Mouse (Mus musculus): ENCODE measurements around the gene Pxdc1. TPM values are rescaled to one million over a fixed set of nuclear protein-coding genes. Genes with fewer than 3 reads are reported as not detected.

Gene Pxdc1
- polyA plus RNA-seq, 1 experiment, result 8.9 TPM

- no peaks in the 10 kb centered on the region for H3K36me3 ChIP-seq (ENCODE audit: control insufficient read depth, insufficient read depth, low read length)
- 91% methylated on average over 2 of the region's 2 CpGs for WGBS
- no peak for DNase-seq
These were observed 28.9 kb downstream of the Pxdc1 start for GRCm38 (mm10) chr13:34624414-34624813.

GRCm38 (mm10) chr13:34612402-34612801, 40.9 kb downstream of the Pxdc1 start:
- no peaks in the 10 kb centered on the region for H3K27me3 ChIP-seq (replicated peaks; ENCODE audit: control insufficient read depth, insufficient read depth, low read length)

More at GRCm38 (mm10) chr13:34624414-34624813, 28.9 kb downstream of the Pxdc1 start:
- Histone ChIP-seq H3K27me3 (replicated peaks; ENCODE audit: control insufficient read depth, insufficient read depth, low read length) (no peaks in the 10 kb centered on the region), H3K4me3 (ENCODE audit: insufficient read depth, low read depth, low read length) (no peak overlapping the region), H3K4me1 (ENCODE audit: control insufficient read depth, insufficient read depth, low read length) (no peaks in the 10 kb centered on the region), H3K27ac (ENCODE audit: insufficient read depth, low read depth, low read length) (no peak overlapping the region)
- TF ChIP-seq CTCF (conservative IDR thresholded peaks at IDR 0.05; ENCODE audit: insufficient read depth, insufficient read length, low read depth, low read length) (no peak), POLR2A (IDR thresholded peaks at IDR 0.05; ENCODE audit: low read depth, low read length) (no peak)

GRCm38 (mm10) chr13:34609711-34610110, 43.6 kb downstream of the Pxdc1 start:
- 94% methylated on average over 1 of the region's 1 CpGs for WGBS
- Histone ChIP-seq H3K36me3 (ENCODE audit: control insufficient read depth, insufficient read depth, low read length) (no peaks in the 10 kb centered on the region), H3K4me1 (ENCODE audit: control insufficient read depth, insufficient read depth, low read length) (no peaks in the 10 kb centered on the region), H3K4me3 (ENCODE audit: insufficient read depth, low read depth, low read length) (no peak overlapping the region), H3K27me3 (replicated peaks; ENCODE audit: control insufficient read depth, insufficient read depth, low read length) (no peaks in the 10 kb centered on the region), H3K27ac (ENCODE audit: insufficient read depth, low read depth, low read length) (no peak overlapping the region)
- no peak for TF ChIP-seq CTCF (conservative IDR thresholded peaks at IDR 0.05; ENCODE audit: insufficient read depth, insufficient read length, low read depth, low read length)
- no peak for TF ChIP-seq POLR2A (IDR thresholded peaks at IDR 0.05; ENCODE audit: low read depth, low read length)
- no peak for DNase-seq

More at GRCm38 (mm10) chr13:34612402-34612801, 40.9 kb downstream of the Pxdc1 start:
- no peaks in the 10 kb centered on the region for H3K36me3 ChIP-seq (ENCODE audit: control insufficient read depth, insufficient read depth, low read length)
- no peak overlapping the region for H3K4me3 ChIP-seq (ENCODE audit: insufficient read depth, low read depth, low read length)
- no peak for TF ChIP-seq CTCF (conservative IDR thresholded peaks at IDR 0.05; ENCODE audit: insufficient read depth, insufficient read length, low read depth, low read length)
- no peak for TF ChIP-seq POLR2A (IDR thresholded peaks at IDR 0.05; ENCODE audit: low read depth, low read length)
- no peak overlapping the region for H3K27ac ChIP-seq (ENCODE audit: insufficient read depth, low read depth, low read length)
- no peaks in the 10 kb centered on the region for H3K4me1 ChIP-seq (ENCODE audit: control insufficient read depth, insufficient read depth, low read length)
- 76% methylated on average over 2 of the region's 2 CpGs for WGBS
- no peak for DNase-seq

GRCm38 (mm10) chr13:34607079-34607478, 46.2 kb downstream of the Pxdc1 start:
- Histone ChIP-seq H3K36me3 (ENCODE audit: control insufficient read depth, insufficient read depth, low read length) (no peaks in the 10 kb centered on the region), H3K27me3 (replicated peaks; ENCODE audit: control insufficient read depth, insufficient read depth, low read length) (no peaks in the 10 kb centered on the region), H3K4me1 (ENCODE audit: control insufficient read depth, insufficient read depth, low read length) (no peaks in the 10 kb centered on the region), H3K27ac (ENCODE audit: insufficient read depth, low read depth, low read length) (no peak overlapping the region), H3K4me3 (ENCODE audit: insufficient read depth, low read depth, low read length) (no peak overlapping the region)
- TF ChIP-seq POLR2A (IDR thresholded peaks at IDR 0.05; ENCODE audit: low read depth, low read length) (no peak), CTCF (conservative IDR thresholded peaks at IDR 0.05; ENCODE audit: insufficient read depth, insufficient read length, low read depth, low read length) (no peak)
- no peak for DNase-seq
- WGBS, result 75% methylated on average over 2 of the region's 2 CpGs

- no peak for TF ChIP-seq POLR2A (IDR thresholded peaks at IDR 0.05; ENCODE audit: low read depth, low read length)
- no peak for TF ChIP-seq CTCF (conservative IDR thresholded peaks at IDR 0.05; ENCODE audit: insufficient read depth, insufficient read length, low read depth, low read length)
- Histone ChIP-seq H3K27me3 (replicated peaks; ENCODE audit: control insufficient read depth, insufficient read depth, low read length) (no peaks in the 10 kb centered on the region), H3K4me3 (ENCODE audit: insufficient read depth, low read depth, low read length) (no peak overlapping the region), H3K4me1 (ENCODE audit: control insufficient read depth, insufficient read depth, low read length) (no peaks in the 10 kb centered on the region), H3K27ac (ENCODE audit: insufficient read depth, low read depth, low read length) (no peak overlapping the region), H3K36me3 (ENCODE audit: control insufficient read depth, insufficient read depth, low read length) (no peaks in the 10 kb centered on the region)
- DNase-seq, result no peak
- WGBS, result 92% methylated on average over 3 of the region's 3 CpGs
These were observed 47.4 kb downstream of the Pxdc1 start for GRCm38 (mm10) chr13:34605884-34606283.

- H3K36me3 ChIP-seq (ENCODE audit: control insufficient read depth, insufficient read depth, low read length), result no peaks in the 10 kb centered on the region
- TF ChIP-seq POLR2A (IDR thresholded peaks at IDR 0.05; ENCODE audit: low read depth, low read length) (no peak), CTCF (conservative IDR thresholded peaks at IDR 0.05; ENCODE audit: insufficient read depth, insufficient read length, low read depth, low read length) (no peak)
These were observed 48.1 kb downstream of the Pxdc1 start for GRCm38 (mm10) chr13:34605206-34605605.

GRCm38 (mm10) chr13:34604406-34604805, 48.9 kb downstream of the Pxdc1 start:
- Histone ChIP-seq H3K4me3 (ENCODE audit: insufficient read depth, low read depth, low read length) (no peak overlapping the region), H3K36me3 (ENCODE audit: control insufficient read depth, insufficient read depth, low read length) (no peaks in the 10 kb centered on the region), H3K27me3 (replicated peaks; ENCODE audit: control insufficient read depth, insufficient read depth, low read length) (no peaks in the 10 kb centered on the region), H3K27ac (ENCODE audit: insufficient read depth, low read depth, low read length) (no peak overlapping the region), H3K4me1 (ENCODE audit: control insufficient read depth, insufficient read depth, low read length) (no peaks in the 10 kb centered on the region)
- no peak for DNase-seq
- TF ChIP-seq POLR2A (IDR thresholded peaks at IDR 0.05; ENCODE audit: low read depth, low read length), result no peak
- 93% methylated on average over 1 of the region's 1 CpGs for WGBS

More at GRCm38 (mm10) chr13:34605206-34605605, 48.1 kb downstream of the Pxdc1 start:
- H3K27ac ChIP-seq (ENCODE audit: insufficient read depth, low read depth, low read length), result no peak overlapping the region
- no peak overlapping the region for H3K4me3 ChIP-seq (ENCODE audit: insufficient read depth, low read depth, low read length)
- no peaks in the 10 kb centered on the region for H3K4me1 ChIP-seq (ENCODE audit: control insufficient read depth, insufficient read depth, low read length)
- DNase-seq, result no peak
- no peaks in the 10 kb centered on the region for H3K27me3 ChIP-seq (replicated peaks; ENCODE audit: control insufficient read depth, insufficient read depth, low read length)
- 78% methylated on average over 5 of the region's 5 CpGs for WGBS
